Mouse (Mus musculus) liver, adult 2 months (tissue): ENCODE results near the gene Ffar1. TPM values are rescaled to one million over a fixed set of nuclear protein-coding genes. Genes with fewer than 3 reads are reported as not detected.

Source experiments
- DNase-seq: peaks from one replicate; pipeline ENCODE4 v3.0.0-alpha.2; 2011; ENCODE audit warnings: low read depth, low spot score; ENCODE audit errors: extremely low read depth
- H3K27ac ChIP-seq: fragments of 200-500 bp; replicated peaks from 2 replicates; pipeline ENCODE4 v1.5.1; 2012; ENCODE audit warnings: low read depth, mild to moderate bottlenecking, control low read depth, inconsistent platforms, low read length; ENCODE audit not compliant: insufficient read depth
- H3K27me3 ChIP-seq: fragments of 200-500 bp; 2 replicates; pipeline ENCODE4 v1.6.1; 2012; ENCODE audit warnings: mild to moderate bottlenecking, moderate library complexity, low read length, inconsistent platforms; ENCODE audit not compliant: control insufficient read depth, insufficient read depth
- H3K36me3 ChIP-seq: fragments of 200-500 bp; 2 replicates; pipeline ENCODE4 v1.6.1; 2012; ENCODE audit warnings: low read length, inconsistent platforms; ENCODE audit not compliant: control insufficient read depth, insufficient read depth
- H3K4me1 ChIP-seq: fragments of 200-500 bp; 2 replicates; pipeline ENCODE4 v1.6.1; 2011; ENCODE audit warnings: low read length; ENCODE audit not compliant: control insufficient read depth, insufficient read depth
- H3K4me3 ChIP-seq: fragments of 200-500 bp; 2 replicates; pipeline ENCODE4 v1.5.1; 2011; ENCODE audit warnings: low read depth, mild to moderate bottlenecking, control low read depth, low read length, moderate library complexity; ENCODE audit not compliant: insufficient read depth
- H3K79me2 ChIP-seq: fragments of 200-500 bp; 2 replicates; pipeline ENCODE4 v1.6.1; 2012; ENCODE audit warnings: inconsistent platforms, mild to moderate bottlenecking, low read length, moderate library complexity; ENCODE audit not compliant: control insufficient read depth, insufficient read depth
- H3K9ac ChIP-seq: fragments of 200-500 bp; 2 replicates; pipeline ENCODE4 v1.6.1; 2012; ENCODE audit warnings: low read depth, mild to moderate bottlenecking, control low read depth, inconsistent platforms, low read length
- CTCF ChIP-seq: fragments of 200-500 bp; IDR thresholded peaks from 2 replicates; pipeline ENCODE4 v1.5.1; 2011; ENCODE audit warnings: low read depth, low read length, control low read depth
- POLR2A ChIP-seq: fragments of 200-500 bp; IDR thresholded peaks from 2 replicates; pipeline ENCODE4 v1.6.1; 2011; ENCODE audit warnings: low read length, control low read depth; ENCODE audit not compliant: insufficient read depth; ENCODE audit errors: extremely low read depth
- WGBS: fragments of 180-500 bp; shearing (Covaris S2); methylation state at CpG from one replicate; pipeline ENCODE4 v1.1.7; 2018; 5-methylcytosine and 5-hydroxymethylcytosine counted together
- polyA plus RNA-seq: library from polyadenylated mRNA; depleted of rRNA; stranded (reverse); fragments of >200 nt; gene quantifications from 2 replicates; pipeline ENCODE4 v1.2.3, GENCODE M21; 2012
- total RNA-seq: library from RNA; depleted of rRNA; stranded (reverse); fragments of >200 nt; gene quantifications from 2 replicates; pipeline ENCODE4 v1.2.3, GENCODE M21; 2014

Gene Ffar1
- total and polyA plus RNA-seq, 2 experiments = 0.21 TPM; not detected in 1

GRCm38 (mm10) chr7:30859635-30860402 is 1.5 kb downstream of the Ffar1 start:
- Histone ChIP-seq H3K4me1 (no peaks in the 10 kb centered on the region), H3K4me3 (no peak overlapping the region), H3K27ac (no peak overlapping the region), H3K27me3 (no peaks in the 10 kb centered on the region), H3K79me2 (no peaks in the 10 kb centered on the region), H3K9ac (no peak overlapping the region), H3K36me3 (no peaks in the 10 kb centered on the region)
- 13% methylated on average over 16 of the region's 16 CpGs for WGBS
- TF ChIP-seq CTCF (peak; percentile 82), POLR2A (no peak)
- DNase-seq = peak; percentile 35

- H3K27ac ChIP-seq = no peak overlapping the region
- H3K79me2 ChIP-seq = no peaks in the 10 kb centered on the region
- no peak overlapping the region for H3K9ac ChIP-seq
- no peaks in the 10 kb centered on the region for H3K4me1 ChIP-seq
- H3K27me3 ChIP-seq = no peaks in the 10 kb centered on the region
- no peak overlapping the region for H3K4me3 ChIP-seq
- DNase-seq = peak; percentile 65
- H3K36me3 ChIP-seq = no peaks in the 10 kb centered on the region
- TF ChIP-seq CTCF = peak; percentile 94
- no peak for TF ChIP-seq POLR2A
Observed at GRCm38 (mm10) chr7:30859290-30859634, 2.1 kb downstream of the Ffar1 start.

DNA sequence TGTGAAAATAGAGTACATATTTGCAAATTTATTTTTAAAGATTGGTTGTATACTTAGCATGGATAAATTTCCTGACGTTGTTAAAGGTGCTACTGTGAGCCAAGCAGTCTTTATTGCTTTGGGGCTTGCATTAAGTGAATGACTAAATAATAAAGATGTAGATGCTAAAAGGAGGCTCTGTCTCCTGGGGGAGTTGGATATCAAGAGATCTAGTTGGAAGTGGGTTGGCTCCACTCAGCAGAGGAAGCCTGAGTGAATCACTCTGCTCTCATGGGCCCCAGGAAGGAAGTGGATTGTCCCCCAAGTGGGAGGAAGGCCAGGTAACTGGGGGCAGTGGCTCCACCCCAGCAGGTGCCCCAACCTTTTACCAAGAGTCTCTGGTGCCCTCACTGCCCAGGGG is 3.6 kb downstream of the Ffar1 start:
- no peak for DNase-seq
- Histone ChIP-seq H3K36me3 (no peaks in the 10 kb centered on the region), H3K9ac (no peak overlapping the region), H3K27ac (no peak overlapping the region), H3K4me3 (no peak overlapping the region), H3K4me1 (no peaks in the 10 kb centered on the region), H3K79me2 (no peaks in the 10 kb centered on the region), H3K27me3 (no peaks in the 10 kb centered on the region)
- no peak for TF ChIP-seq CTCF
- TF ChIP-seq POLR2A = no peak
- 67% methylated on average over 1 of the region's 1 CpGs for WGBS

- H3K4me1 ChIP-seq = no peaks in the 10 kb centered on the region
- no peak within 1 kb of the TSS for H3K4me3 ChIP-seq
- no peak within 1 kb of the TSS for H3K27ac ChIP-seq
- 74% methylated on average over 6 of the region's 6 CpGs for WGBS
- TF ChIP-seq CTCF (no peak), POLR2A (no peak)
- no peaks in the 10 kb centered on the region for H3K79me2 ChIP-seq
- H3K36me3 ChIP-seq = no peaks in the 10 kb centered on the region
- no peaks in the 10 kb centered on the region for H3K27me3 ChIP-seq
- DNase-seq = no peak
- H3K9ac ChIP-seq = no peak within 1 kb of the TSS
Observed at GRCm38 (mm10) chr7:30856078-30856477, 5.3 kb downstream of the Ffar1 start, which contains the start of gene Ffar3. Gene Ffar3, minus strand, starts transcription at chr7:30856178.

GRCm38 (mm10) chr7:30851421-30851820 is 9.9 kb downstream of the Ffar1 start:
- H3K4me1 ChIP-seq = no peaks in the 10 kb centered on the region
- TF ChIP-seq CTCF (no peak), POLR2A (no peak)
- H3K79me2 ChIP-seq = no peaks in the 10 kb centered on the region
- 93% methylated on average over 1 of the region's 1 CpGs for WGBS
- no peaks in the 10 kb centered on the region for H3K36me3 ChIP-seq
- no peak overlapping the region for H3K4me3 ChIP-seq
- DNase-seq = no peak
- no peaks in the 10 kb centered on the region for H3K27me3 ChIP-seq
- no peak overlapping the region for H3K27ac ChIP-seq
- H3K9ac ChIP-seq = no peak overlapping the region

- no peak overlapping the region for H3K4me3 ChIP-seq
- H3K36me3 ChIP-seq = no peaks in the 10 kb centered on the region
- TF ChIP-seq POLR2A (no peak), CTCF (no peak)
- H3K79me2 ChIP-seq = no peaks in the 10 kb centered on the region
- H3K9ac ChIP-seq = no peak overlapping the region
- DNase-seq = no peak
- H3K27ac ChIP-seq = no peak overlapping the region
- H3K4me1 ChIP-seq = no peaks in the 10 kb centered on the region
- WGBS = 78% methylated on average over 6 of the region's 6 CpGs
- no peaks in the 10 kb centered on the region for H3K27me3 ChIP-seq
Observed at GRCm38 (mm10) chr7:30847934-30848333, 13.4 kb downstream of the Ffar1 start.
